Mouse (Mus musculus): ENCODE measurements around the gene Lrrn2. TPM values are rescaled to one million over a fixed set of nuclear protein-coding genes. Genes with fewer than 3 reads are reported as not detected.

The Lrrn2 gene
- total RNA-seq, 2 experiments from 2014 or later: 89.3 to 105 TPM

GRCm38 (mm10) chr1:132921071-132921470, 41.0 kb downstream of the Lrrn2 start:
- DNase-seq (ENCODE audit: low spot score in 2 of 2): no peak
- intact Hi-C loops (cut with DNase I): no loop called here

GRCm38 (mm10) chr1:132922257-132922656, 42.2 kb downstream of the Lrrn2 start:
- DNase-seq (ENCODE audit: low spot score in 2 of 2): no peak
- intact Hi-C loops (cut with DNase I): no loop called here

- intact Hi-C loops (cut with DNase I): no loop called here
- no peak for DNase-seq (ENCODE audit: low spot score in 2 of 2)
These were observed 45.2 kb downstream of the Lrrn2 start for GRCm38 (mm10) chr1:132925270-132925669.

- intact Hi-C loops (cut with DNase I): no loop called here
- DNase-seq (ENCODE audit: low spot score in 2 of 2): no peak
These were observed 48.2 kb downstream of the Lrrn2 start for GRCm38 (mm10) chr1:132928032-132928906.

GRCm38 (mm10) chr1:132928907-132929250, 48.8 kb downstream of the Lrrn2 start:
- DNase-seq (ENCODE audit: low spot score in 2 of 2): no peak
- intact Hi-C loops (cut with DNase I): no loop called here

GRCm38 (mm10) chr1:132930291-132930690, 50.2 kb downstream of the Lrrn2 start:
- intact Hi-C loops (cut with DNase I): no loop called here
- DNase-seq (ENCODE audit: low spot score in 2 of 2): no peak

GRCm38 (mm10) chr1:132932421-132932820, 52.3 kb downstream of the Lrrn2 start:
- DNase-seq (ENCODE audit: low spot score in 2 of 2): no peak
- intact Hi-C loops (cut with DNase I): no loop called here

- intact Hi-C loops (cut with DNase I): no loop called here
- peak; percentile 65 to 66 for DNase-seq (ENCODE audit: low spot score in 2 of 2)
These were observed 54.8 kb downstream of the Lrrn2 start for GRCm38 (mm10) chr1:132934856-132935255.

GRCm38 (mm10) chr1:132937296-132938030, 57.4 kb downstream of the Lrrn2 start:
- DNase-seq (ENCODE audit: low spot score in 2 of 2): no peak
- intact Hi-C loops (cut with DNase I): no loop called here

GRCm38 (mm10) chr1:132938975-132939374, 58.9 kb downstream of the Lrrn2 start:
- intact Hi-C loops (cut with DNase I): no loop called here
- no peak for DNase-seq (ENCODE audit: low spot score in 2 of 2)

GRCm38 (mm10) chr1:132945826-132946225, 65.8 kb downstream of the Lrrn2 start:
- intact Hi-C loops (cut with DNase I): no loop called here
- no peak for DNase-seq (ENCODE audit: low spot score in 2 of 2)

- intact Hi-C loops (cut with DNase I): no loop called here
These were observed 67.7 kb downstream of the Lrrn2 start for GRCm38 (mm10) chr1:132947811-132948210.

GRCm38 (mm10) chr1:132956809-132957208, 76.7 kb downstream of the Lrrn2 start:
- intact Hi-C loops (cut with DNase I): no loop called here
- no peak for DNase-seq (ENCODE audit: low spot score in 2 of 2)

More at GRCm38 (mm10) chr1:132947811-132948210, 67.7 kb downstream of the Lrrn2 start:
- DNase-seq (ENCODE audit: low spot score in 2 of 2): no peak

- intact Hi-C loops (cut with DNase I): no loop called here
- no peak for DNase-seq (ENCODE audit: low spot score in 2 of 2)
These were observed 81.7 kb downstream of the Lrrn2 start for GRCm38 (mm10) chr1:132961751-132962150.

GRCm38 (mm10) chr1:132964106-132964505, 84.0 kb downstream of the Lrrn2 start:
- intact Hi-C loops (cut with DNase I): no loop called here
- DNase-seq (ENCODE audit: low spot score in 2 of 2): no peak

- intact Hi-C loops (cut with DNase I): no loop called here
- no peak for DNase-seq (ENCODE audit: low spot score in 2 of 2)
These were observed 84.6 kb downstream of the Lrrn2 start for GRCm38 (mm10) chr1:132964691-132965090.

- no peak for DNase-seq (ENCODE audit: low spot score in 2 of 2)
- intact Hi-C loops (cut with DNase I): loop anchor here (1.0 kb wide), 1 partner anchor 208 kb away; no protein-coding TSS in a partner anchor
These were observed 88.6 kb downstream of the Lrrn2 start for GRCm38 (mm10) chr1:132968659-132969058.

GRCm38 (mm10) chr1:132977402-132977801, 97.3 kb downstream of the Lrrn2 start:
- intact Hi-C loops (cut with DNase I): no loop called here
- DNase-seq (ENCODE audit: low spot score in 2 of 2): no peak

- intact Hi-C loops (cut with DNase I): no loop called here
- DNase-seq (ENCODE audit: low spot score in 2 of 2): no peak
These were observed 101.2 kb downstream of the Lrrn2 start for GRCm38 (mm10) chr1:132981232-132981631.

- intact Hi-C loops (cut with DNase I): loop anchor here (1.0 kb wide), 1 partner anchor 224 kb away; no protein-coding TSS in a partner anchor
- DNase-seq (ENCODE audit: low spot score in 2 of 2): peak; percentile 66 to 67
These were observed 102.7 kb downstream of the Lrrn2 start for GRCm38 (mm10) chr1:132982728-132983127.

Data from left cerebral cortex, postnatal 36 days (tissue).